Comparison of ENCODE assay signal across 10 mouse cellular contexts in genomic region chr17:47505566-47505965, GRCm38 (mm10). TPM values are rescaled to one million over a fixed set of nuclear protein-coding genes. Genes with fewer than 3 reads are reported as not detected.
DNase-seq lines count a peak whose midpoint lies in the region; ATAC-seq and TF ChIP-seq lines count a peak whose summit lies in the region.
"Had no signal": no experiment of that assay in that cellular context is flagged by ENCODE, and none has a peak within 500 bp of the region (broad histone marks: within the 10 kb centered on the region; RNA-seq: fewer than 3 reads in every experiment).

No protein-coding gene starts in this region.

- H3K4me1 ChIP-seq in forebrain, embryonic 11.5 days (replicated peaks; ENCODE audit: control insufficient read depth, insufficient read depth, low read length): peaks cover 11% of the 10 kb centered on the region; the same call in 1 of the 2 replicates
- peaks cover 28% of the 10 kb centered on the region for H3K4me1 ChIP-seq in forebrain, embryonic 12.5 days
- H3K4me1 ChIP-seq in testis, adult 2 months (ENCODE audit: control insufficient read depth, insufficient read depth, low read length): peaks cover 22% of the 10 kb centered on the region
- H3K4me1 ChIP-seq in liver, embryonic 12.5 days: peaks cover 82% of the 10 kb centered on the region

- H3K36me3 ChIP-seq in forebrain, embryonic 11.5 days (ENCODE audit: control insufficient read depth, insufficient read depth, low read length): no peaks in the 10 kb centered on the region
- no peaks in the 10 kb centered on the region for H3K36me3 ChIP-seq in forebrain, embryonic 12.5 days (replicated peaks)
- no peaks in the 10 kb centered on the region for H3K36me3 ChIP-seq in testis, adult 2 months (ENCODE audit: control insufficient read depth, insufficient read depth, low read length)
- H3K36me3 ChIP-seq in liver, embryonic 12.5 days: peaks cover 5% of the 10 kb centered on the region

- TF ChIP-seq POLR2A in testis, adult 2 months (IDR thresholded peaks at IDR 0.05; ENCODE audit: control insufficient read depth, low read depth, low read length): no peak

- H3K9me3 ChIP-seq in forebrain, embryonic 11.5 days (ENCODE audit: control insufficient read depth, low read length): no peaks in the 10 kb centered on the region
- H3K9me3 ChIP-seq in forebrain, embryonic 12.5 days: no peaks in the 10 kb centered on the region
- no peaks in the 10 kb centered on the region for H3K9me3 ChIP-seq in liver, embryonic 12.5 days (replicated peaks)

- H3K27ac ChIP-seq in forebrain, embryonic 11.5 days (ENCODE audit: low read depth, low read length): no peak overlapping the region
- H3K27ac ChIP-seq in forebrain, embryonic 12.5 days: no peak overlapping the region
- no peak overlapping the region for H3K27ac ChIP-seq in testis, adult 2 months (ENCODE audit: control insufficient read depth, insufficient read depth, low read depth, low read length)
- H3K27ac ChIP-seq in liver, embryonic 12.5 days: peak overlapping the region; percentile 75
- H3K27ac ChIP-seq: macrophage had no signal

- H3K4me2 ChIP-seq in forebrain, embryonic 11.5 days (ENCODE audit: low read depth, low read length, severe bottlenecking): peak overlapping the region; percentile 55
- no peak overlapping the region for H3K4me2 ChIP-seq in forebrain, embryonic 12.5 days
- peak overlapping the region; percentile 80 for H3K4me2 ChIP-seq in liver, embryonic 12.5 days

- DNase-seq in forebrain, embryonic 11.5 days (ENCODE audit: low spot score): no peak
- no peak for DNase-seq in testis, postnatal 10 days (ENCODE audit: low spot score)
- DNase-seq in thymus, postnatal 14 days: peak; percentile 41
- no peak for DNase-seq in urinary bladder, postnatal 4 days (ENCODE audit: low spot score in 2 of 2)
- DNase-seq in layer of hippocampus, postnatal 14 days (ENCODE audit: low spot score in 2 of 2): no peak
- DNase-seq: cerebellum, adult 8-10 months had no signal

- H3K4me3 ChIP-seq in forebrain, embryonic 11.5 days (ENCODE audit: low read depth, low read length): no peak overlapping the region; the same call in 1 of the 2 replicates
- H3K4me3 ChIP-seq in forebrain, embryonic 12.5 days (replicated peaks): no peak overlapping the region
- H3K4me3 ChIP-seq in testis, adult 2 months (ENCODE audit: control insufficient read depth, low read depth, low read length): peak overlapping the region; percentile 39; the same call in 1 of the 2 replicates
- peak overlapping the region; percentile 58 for H3K4me3 ChIP-seq in liver, embryonic 12.5 days

- H3K27me3 ChIP-seq in forebrain, embryonic 11.5 days (ENCODE audit: control insufficient read depth, insufficient read depth, low read length): no peaks in the 10 kb centered on the region
- no peaks in the 10 kb centered on the region for H3K27me3 ChIP-seq in forebrain, embryonic 12.5 days
- no peaks in the 10 kb centered on the region for H3K27me3 ChIP-seq in testis, adult 2 months (ENCODE audit: control insufficient read depth, insufficient read depth, low read length)
- H3K27me3 ChIP-seq in liver, embryonic 12.5 days (replicated peaks): no peaks in the 10 kb centered on the region

- no peak for TF ChIP-seq CTCF in testis, adult 2 months (IDR thresholded peaks at IDR 0.05; ENCODE audit: control insufficient read depth, insufficient read depth, insufficient replicate concordance, low read depth, low read length)

- no peak for ATAC-seq in forebrain, embryonic 11.5 days (replicated peaks; ENCODE audit: low FRiP score)
- no peak for ATAC-seq in forebrain, embryonic 12.5 days (ENCODE audit: low FRiP score)
- ATAC-seq in liver, embryonic 12.5 days: no peak

- H3K9ac ChIP-seq in forebrain, embryonic 11.5 days (ENCODE audit: low read length): no peak overlapping the region
- H3K9ac ChIP-seq in forebrain, embryonic 12.5 days: no peak overlapping the region
- H3K9ac ChIP-seq in liver, embryonic 12.5 days: peak overlapping the region; percentile 70

- WGBS in forebrain, embryonic 11.5 days: 71% methylated on average over 2 of the region's 2 CpGs
- 67% methylated on average over 2 of the region's 2 CpGs for WGBS in forebrain, embryonic 12.5 days
- 58% methylated on average over 2 of the region's 2 CpGs for WGBS in liver, embryonic 12.5 days (ENCODE audit: insufficient replicate concordance)

RNA-seq across cellular contexts. Expression of gene Ccnd3, which starts 0.7 kb away (rescaled TPM):
- polyA plus RNA-seq in forebrain, embryonic 11.5 days (2014; fragmentation: Nextera tagmentation; extraction: Ambion mirVana): 253 and 286 TPM in 2 replicates
- polyA plus RNA-seq in forebrain, embryonic 12.5 days (2016; fragmentation: Nextera tagmentation; extraction: Ambion mirVana): 124 and 137 TPM in 2 replicates
- 253 and 256 TPM in 2 replicates for polyA plus RNA-seq in testis, adult 2 months (2012; rRNA removed)
- 546 and 555 TPM in 2 replicates for polyA plus RNA-seq in liver, embryonic 12.5 days (2016; fragmentation: Nextera tagmentation; extraction: Ambion mirVana)
- 10 to 100 TPM; 39.6 to 46.3 TPM for total RNA-seq in layer of hippocampus, postnatal 14 days (2021)

RNA-seq across cellular contexts. Expression of gene Taf8, which starts 3.5 kb away (rescaled TPM):
- 29.6 and 32.2 TPM in 2 replicates for polyA plus RNA-seq in forebrain, embryonic 11.5 days (2014; fragmentation: Nextera tagmentation; extraction: Ambion mirVana)
- 31.1 and 32.9 TPM in 2 replicates for polyA plus RNA-seq in forebrain, embryonic 12.5 days (2016; fragmentation: Nextera tagmentation; extraction: Ambion mirVana)
- polyA plus RNA-seq in testis, adult 2 months (2012; rRNA removed): 15.3 and 17.3 TPM in 2 replicates
- polyA plus RNA-seq in liver, embryonic 12.5 days (2016; fragmentation: Nextera tagmentation; extraction: Ambion mirVana): 17.6 and 18.0 TPM in 2 replicates
- total RNA-seq in layer of hippocampus, postnatal 14 days (2021): 10 to 100 TPM; 14.8 to 16.4 TPM

Comparison
In these comparisons a context has a peak if more than half of its experiments do, and no peak if none do; other contexts are left out.
1. H3K4me3 ChIP-seq: peak in testis, adult 2 months (single experiment) and liver, embryonic 12.5 days (single experiment); none in forebrain, embryonic 11.5 days (single experiment) and forebrain, embryonic 12.5 days (single experiment).